In the genomic region with DNA sequence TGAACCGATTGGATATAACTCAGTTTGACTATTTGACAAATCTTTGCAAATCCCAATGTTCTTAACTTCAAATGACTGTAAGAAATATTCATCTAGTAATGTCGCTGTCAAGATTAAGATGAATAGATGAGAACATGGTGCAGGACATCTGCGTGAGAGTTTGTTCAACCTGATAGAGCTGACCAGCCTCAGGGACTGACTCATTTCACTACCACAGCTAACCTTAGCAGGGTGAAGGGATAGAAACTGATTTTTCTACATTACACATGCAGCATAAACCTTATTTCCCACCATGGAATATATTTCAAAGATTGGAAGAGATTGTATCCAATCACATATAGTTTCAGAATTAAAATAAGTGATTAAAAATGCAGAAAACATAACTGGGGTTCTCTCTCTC, we compare ENCODE assay signal across 21 mouse cellular contexts.
DNase-seq lines count a peak whose midpoint lies in the region; ATAC-seq and TF ChIP-seq lines count a peak whose summit lies in the region.
"Had no signal": no experiment of that assay in that cellular context is flagged by ENCODE, and none has a peak within 500 bp of the region (broad histone marks: within the 10 kb centered on the region; RNA-seq: fewer than 3 reads in every experiment).

No protein-coding gene starts in this region.

- no peaks in the 10 kb centered on the region for H3K79me2 ChIP-seq in CH12.LX (replicated peaks; ENCODE audit: control insufficient read depth, extremely low read depth, insufficient read depth, poor library complexity, severe bottlenecking)

- no peak for TF ChIP-seq RAD21 in CH12.LX (IDR thresholded peaks at IDR 0.05; ENCODE audit: low read depth, low read length)

- no peaks in the 10 kb centered on the region for H3K9me3 ChIP-seq in midbrain, embryonic 11.5 days (ENCODE audit: control insufficient read depth, low read length)
- no peaks in the 10 kb centered on the region for H3K9me3 ChIP-seq in midbrain, embryonic 15.5 days
- H3K9me3 ChIP-seq in CH12.LX (replicated peaks; ENCODE audit: low read length): peaks cover 3% of the 10 kb centered on the region
- H3K9me3 ChIP-seq in forebrain, embryonic 10.5 days: no peaks in the 10 kb centered on the region
- H3K9me3 ChIP-seq: G1E had no signal

- peak; percentile 6 for DNase-seq in heart, adult 11 months
- no peak for DNase-seq in heart, postnatal 36 days
- peak; percentile 26 for DNase-seq in midbrain, embryonic 11.5 days (ENCODE audit: low spot score, missing footprints)
- no peak for DNase-seq in CH12.LX (ENCODE audit: extremely low read depth)
- no peak for DNase-seq in forebrain, embryonic 10.5 days (ENCODE audit: extremely low spot score, low spot score)
- DNase-seq: adrenal gland, adult 2 months; adrenal gland, adult 8-10 months; adrenal gland, postnatal 10 days; adrenal gland, postnatal 14 days; adrenal gland, postnatal 25 days; adrenal gland, postnatal 36 days; B cell, adult 2 months; cerebellum, adult 11 months; cerebellum, adult 11-12 months; cerebellum, adult 18-20 months; cerebellum, adult 2 months had no signal

- in situ Hi-C loops in CH12.LX (cut with MboI; ENCODE audit: low pct_ligation_motif_present, low pct_unique_long_range_greater_than_20kb, low sequenced_read_pairs): no loop called here

- H3K9ac ChIP-seq in midbrain, embryonic 11.5 days (ENCODE audit: low read length): no peak overlapping the region
- no peak overlapping the region for H3K9ac ChIP-seq in midbrain, embryonic 15.5 days
- no peak overlapping the region for H3K9ac ChIP-seq in CH12.LX (ENCODE audit: insufficient read depth, low read depth)

- dilution Hi-C loops in CH12.LX (cut with MboI; ENCODE audit: extremely low pct_ligation_motif_present, extremely low pct_unique_long_range_greater_than_20kb, low sequenced_read_pairs): no loop called here

- no peak overlapping the region for H3K4me3 ChIP-seq in midbrain, embryonic 11.5 days (ENCODE audit: low read depth, low read length)
- H3K4me3 ChIP-seq in midbrain, embryonic 15.5 days: no peak overlapping the region
- H3K4me3 ChIP-seq in CH12.LX (replicated peaks in 1 of 3; ENCODE audit: low read depth in 2 of 3, low read length in 2 of 3, poor library complexity in 1 of 3): no peak overlapping the region
- no peak overlapping the region for H3K4me3 ChIP-seq in forebrain, embryonic 10.5 days

- no peak for TF ChIP-seq POLR2A in CH12.LX (IDR thresholded peaks at IDR 0.05; ENCODE audit: low read depth, low read length)

- 91% methylated on average over 3 of the region's 3 CpGs for WGBS in midbrain, embryonic 11.5 days
- 95% methylated on average over 3 of the region's 3 CpGs for WGBS in midbrain, embryonic 15.5 days
- WGBS in forebrain, embryonic 10.5 days: 92% methylated on average over 3 of the region's 3 CpGs

- no peak for ATAC-seq in midbrain, embryonic 11.5 days (ENCODE audit: low FRiP score)
- no peak for ATAC-seq in midbrain, embryonic 15.5 days (replicated peaks)
- ATAC-seq: activated CD4-positive, CD25-positive, alpha-beta regulatory T cell, adult 4 months; CD4-positive, CD25-positive, alpha-beta regulatory T cell, adult 4 months; Patski had no signal

- H3K4me1 ChIP-seq in midbrain, embryonic 11.5 days (ENCODE audit: control insufficient read depth, insufficient read depth, low read length): no peaks in the 10 kb centered on the region
- no peaks in the 10 kb centered on the region for H3K4me1 ChIP-seq in midbrain, embryonic 15.5 days
- peaks cover 0 to 8% of the 10 kb centered on the region in 2 experiments; a peak in 2 of 4 replicates for H3K4me1 ChIP-seq in CH12.LX (ENCODE audit: control insufficient read depth in 1 of 2, insufficient read depth in 2 of 2)
- H3K4me1 ChIP-seq in forebrain, embryonic 10.5 days: no peaks in the 10 kb centered on the region

- TF ChIP-seq EP300 in CH12.LX (IDR thresholded peaks at IDR 0.05; ENCODE audit: low read length): peak; percentile 47; the same call in 1 of the 2 replicates

- intact Hi-C loops in heart, postnatal 36 days (cut with DNase I): no loop called here

- H3K4me2 ChIP-seq in midbrain, embryonic 11.5 days: no peak overlapping the region
- no peak overlapping the region for H3K4me2 ChIP-seq in midbrain, embryonic 15.5 days
- no peak overlapping the region for H3K4me2 ChIP-seq in CH12.LX (ENCODE audit: insufficient read depth, low read depth, poor library complexity, severe bottlenecking)

- H3K27me3 ChIP-seq in midbrain, embryonic 11.5 days (ENCODE audit: control insufficient read depth, insufficient read depth, low read length): no peaks in the 10 kb centered on the region
- H3K27me3 ChIP-seq in midbrain, embryonic 15.5 days (replicated peaks): no peaks in the 10 kb centered on the region
- H3K27me3 ChIP-seq in CH12.LX (replicated peaks): no peaks in the 10 kb centered on the region
- H3K27me3 ChIP-seq in forebrain, embryonic 10.5 days (ENCODE audit: poor library complexity, severe bottlenecking): no peaks in the 10 kb centered on the region

- H3K27ac ChIP-seq in midbrain, embryonic 11.5 days (ENCODE audit: low read depth, low read length): no peak overlapping the region
- H3K27ac ChIP-seq in midbrain, embryonic 15.5 days: no peak overlapping the region
- H3K27ac ChIP-seq in CH12.LX (ENCODE audit: insufficient read depth, low read depth): no peak overlapping the region
- H3K27ac ChIP-seq in forebrain, embryonic 10.5 days: no peak overlapping the region

- TF ChIP-seq CTCF in CH12.LX (conservative IDR thresholded peaks at IDR 0.05 in 1 of 2, IDR thresholded peaks at IDR 0.05 in 1 of 2; ENCODE audit: low read depth in 2 of 2, low read length in 2 of 2): no peak

- no peaks in the 10 kb centered on the region for H3K36me3 ChIP-seq in midbrain, embryonic 11.5 days (ENCODE audit: control insufficient read depth, insufficient read depth, low read length)
- H3K36me3 ChIP-seq in midbrain, embryonic 15.5 days (replicated peaks): no peaks in the 10 kb centered on the region
- no peaks in the 10 kb centered on the region for H3K36me3 ChIP-seq in CH12.LX (replicated peaks in 1 of 2; ENCODE audit: control insufficient read depth in 1 of 2, insufficient read depth in 1 of 2, low read length in 1 of 2)
- H3K36me3 ChIP-seq in forebrain, embryonic 10.5 days (replicated peaks): no peaks in the 10 kb centered on the region
- H3K36me3 ChIP-seq: G1E had no signal

TF ChIP-seq in CH12.LX, 34 proteins besides CTCF, POLR2A, EP300 and RAD21:
- TF ChIP-seq JUND (conservative IDR thresholded peaks at IDR 0.05; ENCODE audit: low read depth, low read length): peak; percentile 72
- no peak for TF ChIP-seq SMC3 (IDR thresholded peaks at IDR 0.05; ENCODE audit: low read depth, low read length)
- TF ChIP-seq IRF4 (IDR thresholded peaks at IDR 0.05; ENCODE audit: low read depth, low read length): peak; percentile 72
- peak; percentile 21; the same call in 1 of the 2 replicates for TF ChIP-seq JUN (IDR thresholded peaks at IDR 0.05; ENCODE audit: insufficient read depth, low read depth, low read length)

Comparison
In these comparisons a context has a peak if more than half of its experiments do, and no peak if none do; other contexts are left out.
1. DNase-seq: peak in heart, adult 11 months (single experiment) and midbrain, embryonic 11.5 days (single experiment); none in heart, postnatal 36 days (0 of 2), CH12.LX (single experiment) and forebrain, embryonic 10.5 days (single experiment).